Mouse (Mus musculus) small intestine, adult 2 months (tissue): ENCODE measurements around the gene Tpbpb. TPM values are rescaled to one million over a fixed set of nuclear protein-coding genes. Genes with fewer than 3 reads are reported as not detected.
"Not testable (repeated sequence)": the region's sequence is repeated elsewhere in the genome, so short reads cannot be mapped to it uniquely, and the experiment has no call there.

ENCODE experiments used
- H3K27ac ChIP-seq: fragments of 200-500 bp; 2 replicates; pipeline ENCODE4 v1.5.1; 2012; ENCODE audit warnings: low read depth, low read length, control low read depth, inconsistent platforms; ENCODE audit not compliant: insufficient read depth
- H3K27me3 ChIP-seq: fragments of 200-500 bp; 2 replicates; pipeline ENCODE4 v1.6.1; 2012; ENCODE audit warnings: mild to moderate bottlenecking, moderate library complexity, low read length, inconsistent platforms; ENCODE audit not compliant: control insufficient read depth, insufficient read depth
- H3K36me3 ChIP-seq: fragments of 200-500 bp; 2 replicates; pipeline ENCODE4 v1.6.1; 2012; ENCODE audit warnings: mild to moderate bottlenecking, low read length, control low read depth, inconsistent platforms; ENCODE audit not compliant: control insufficient read depth, insufficient read depth
- H3K4me1 ChIP-seq: fragments of 200-500 bp; 2 replicates; pipeline ENCODE4 v1.6.1; 2012; ENCODE audit warnings: low read length, inconsistent platforms, mixed read lengths; ENCODE audit not compliant: control insufficient read depth, insufficient read depth, insufficient read length
- H3K4me3 ChIP-seq: fragments of 200-500 bp; 2 replicates; pipeline ENCODE4 v1.5.1; 2012; ENCODE audit warnings: low read depth, mild to moderate bottlenecking, control low read depth, inconsistent platforms, low read length, moderate library complexity
- CTCF ChIP-seq: fragments of 200-500 bp; IDR thresholded peaks from 2 replicates; pipeline ENCODE4 v1.5.1; 2012; ENCODE audit warnings: low read depth, mild to moderate bottlenecking, control low read depth, inconsistent platforms, low read length, moderate library complexity, mixed read lengths; ENCODE audit not compliant: insufficient replicate concordance, insufficient read length; ENCODE audit errors: extremely low read depth
- POLR2A ChIP-seq: fragments of 200-500 bp; IDR thresholded peaks from 2 replicates; pipeline ENCODE4 v1.6.1; 2012; ENCODE audit warnings: low read depth, mild to moderate bottlenecking, control low read depth, inconsistent platforms, low read length, moderate library complexity
- WGBS: fragments of 180-500 bp; shearing (Covaris S2); methylation state at CpG from one replicate; pipeline ENCODE4 v1.1.7; 2018; 5-methylcytosine and 5-hydroxymethylcytosine counted together
- polyA plus RNA-seq: library from polyadenylated mRNA; depleted of rRNA; stranded (reverse); fragments of >200 nt; gene quantifications from 2 replicates; pipeline ENCODE4 v1.2.3, GENCODE M21; 2012; rRNA removed

Tpbpb gene
- not detected in 2 replicates for polyA plus RNA-seq

DNA sequence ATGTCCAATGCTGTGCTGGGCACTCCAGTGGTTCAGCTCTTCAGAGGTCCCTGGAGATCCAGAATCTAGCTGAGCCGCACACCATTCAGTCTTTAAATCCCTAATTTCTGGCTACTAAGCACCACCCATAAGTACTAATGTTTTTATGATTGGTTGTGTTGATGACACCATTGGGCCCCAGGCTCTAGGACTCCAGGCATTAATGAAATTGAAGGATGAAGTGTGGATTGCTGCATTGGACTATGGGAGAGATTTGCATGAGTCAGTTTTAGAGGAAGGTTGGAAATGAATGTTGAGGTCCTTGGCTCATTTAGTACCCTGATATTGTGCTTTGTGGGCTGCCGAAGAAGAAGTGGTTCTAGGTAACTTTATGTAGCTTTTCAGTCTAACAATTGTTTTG is at the start of gene Tpbpb:
TSS of gene Tpbpb (minus strand) at position 101 of the 400 bp plus-strand sequence.
- WGBS: 86% methylated on average over 2 of the region's 2 CpGs
- H3K4me3 ChIP-seq, H3K36me3 ChIP-seq, H3K27ac ChIP-seq, H3K4me1 ChIP-seq, H3K27me3 ChIP-seq: not testable (repeated sequence)

DNA sequence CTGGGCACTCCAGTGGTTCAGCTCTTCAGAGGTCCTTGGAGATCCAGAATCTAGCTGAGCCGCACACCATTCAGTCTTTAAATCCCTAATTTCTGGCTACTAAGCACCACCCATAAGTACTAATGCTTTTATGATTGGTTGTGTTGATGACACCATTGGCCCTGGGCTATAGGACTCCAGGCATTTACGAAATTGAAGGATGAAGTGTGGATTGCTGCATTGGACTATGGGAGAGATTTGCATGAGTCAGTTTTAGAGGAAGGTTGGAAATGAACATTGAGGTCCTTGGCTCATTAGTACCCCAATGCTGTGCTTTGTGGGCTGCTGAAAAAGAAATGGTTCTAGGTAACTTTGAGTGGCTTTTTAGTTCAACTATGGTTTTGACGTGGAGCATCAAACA is 37.2 kb upstream of the Tpbpb start, which contains the start of gene Tpbpa:
TSS of gene Tpbpa (minus strand) at position 101 of the 400 bp plus-strand sequence.
- H3K27ac ChIP-seq, H3K36me3 ChIP-seq, H3K4me3 ChIP-seq, H3K4me1 ChIP-seq, H3K27me3 ChIP-seq: not testable (repeated sequence)
- WGBS: 71% methylated on average over 3 of the region's 3 CpGs

GRCm38 (mm10) chr13:60936500-60936901 is 31.8 kb upstream of the Tpbpb start, which contains the start of the genes Gm49391 and Ctla2a:
Gm49391 (minus strand) TSS chr13:60936571.
Ctla2a (minus strand) TSS chr13:60936625.
- Histone ChIP-seq H3K27me3 (no peaks in the 10 kb centered on the region), H3K27ac (no peak within 1 kb of the TSS), H3K36me3 (no peaks in the 10 kb centered on the region), H3K4me1 (no peaks in the 10 kb centered on the region), H3K4me3 (no peak within 1 kb of the TSS)
- TF ChIP-seq POLR2A: no peak
- TF ChIP-seq CTCF: no peak
- WGBS: 50% methylated on average over 5 of the region's 5 CpGs

GRCm38 (mm10) chr13:60935490-60935889 is 30.8 kb upstream of the Tpbpb start, which contains the start of gene Gm49393:
Gm49393 (minus strand) TSS chr13:60935590.
- H3K4me1 ChIP-seq, H3K27ac ChIP-seq, H3K27me3 ChIP-seq, H3K36me3 ChIP-seq, H3K4me3 ChIP-seq: not testable (repeated sequence)
- 55% methylated on average over 2 of the region's 2 CpGs for WGBS

DNA sequence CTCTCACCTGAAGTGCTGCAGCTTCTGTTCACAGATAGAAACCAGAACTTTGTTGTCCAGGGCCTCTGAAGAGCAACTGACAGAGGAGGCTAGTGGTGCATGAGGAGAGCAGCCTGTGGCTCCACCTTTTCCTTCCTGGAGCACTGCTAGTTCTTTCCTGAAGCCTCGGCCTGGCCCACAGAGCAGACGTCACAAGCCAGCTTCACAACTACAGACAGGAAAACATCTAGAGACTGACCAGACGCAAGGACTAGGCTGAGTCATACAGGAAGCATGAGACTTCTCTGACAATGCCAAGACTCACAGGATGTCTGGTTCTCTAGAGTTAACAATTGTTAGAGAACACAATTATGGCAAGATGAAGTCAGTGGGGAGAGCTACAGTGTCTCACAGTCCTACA is 7.4 kb downstream of the Tpbpb start, which contains the start of gene Ctla2b:
TSS of gene Ctla2b (minus strand) at position 120 of the 400 bp plus-strand sequence.
- H3K27ac ChIP-seq: peak within 1 kb of the TSS; percentile 32
- H3K4me3 ChIP-seq: no peak within 1 kb of the TSS
- no peaks in the 10 kb centered on the region for H3K36me3 ChIP-seq
- WGBS: 49% methylated on average over 3 of the region's 3 CpGs
- H3K4me1 ChIP-seq: no peaks in the 10 kb centered on the region
- H3K27me3 ChIP-seq: no peaks in the 10 kb centered on the region
- no peak for TF ChIP-seq CTCF
- no peak for TF ChIP-seq POLR2A

- not testable (repeated sequence) for H3K36me3 ChIP-seq, H3K27me3 ChIP-seq, H3K4me3 ChIP-seq, H3K4me1 ChIP-seq
- H3K27ac ChIP-seq: peak within 1 kb of the TSS; percentile 32
- 78% methylated on average over 8 of the region's 8 CpGs for WGBS
Observed at GRCm38 (mm10) chr13:60896794-60897193, 7.9 kb downstream of the Tpbpb start, which contains the start of gene Gm49392. Gm49392 (minus strand) TSS chr13:60896894.

GRCm38 (mm10) chr13:60895406-60896160 is 9.1 kb downstream of the Tpbpb start:
- Histone ChIP-seq H3K27me3 (no peaks in the 10 kb centered on the region), H3K27ac (no peak overlapping the region), H3K4me3 (no peak overlapping the region), H3K4me1 (no peaks in the 10 kb centered on the region), H3K36me3 (no peaks in the 10 kb centered on the region)
- TF ChIP-seq POLR2A (no peak), CTCF (no peak)

DNA sequence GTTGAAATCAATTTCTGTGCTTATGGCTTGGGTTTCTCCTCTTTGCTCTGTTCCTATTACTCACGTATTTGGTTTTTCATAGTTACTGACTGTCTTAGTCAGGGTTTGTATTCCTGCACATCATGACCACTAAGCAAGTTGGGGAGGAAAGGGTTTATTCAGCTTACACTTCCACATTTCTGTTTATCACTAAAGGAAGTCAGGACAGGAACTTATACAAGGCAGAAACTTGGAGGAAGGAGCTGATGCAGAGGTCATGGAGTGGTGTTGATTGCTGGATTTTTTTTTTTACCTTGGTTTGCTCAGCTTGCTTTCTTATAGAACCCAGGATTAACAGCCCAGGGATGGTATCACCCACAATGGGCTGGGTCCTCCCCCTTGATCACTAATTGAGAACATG is 12.4 kb downstream of the Tpbpb start:
- Histone ChIP-seq H3K4me1 (no peaks in the 10 kb centered on the region), H3K27me3 (no peaks in the 10 kb centered on the region), H3K36me3 (no peaks in the 10 kb centered on the region), H3K27ac (no peak overlapping the region), H3K4me3 (no peak overlapping the region)
- TF ChIP-seq CTCF: no peak
- no peak for TF ChIP-seq POLR2A
- 81% methylated on average over 1 of the region's 1 CpGs for WGBS
